ENCODE assay signal across 21 mouse cellular contexts in the genomic region with DNA sequence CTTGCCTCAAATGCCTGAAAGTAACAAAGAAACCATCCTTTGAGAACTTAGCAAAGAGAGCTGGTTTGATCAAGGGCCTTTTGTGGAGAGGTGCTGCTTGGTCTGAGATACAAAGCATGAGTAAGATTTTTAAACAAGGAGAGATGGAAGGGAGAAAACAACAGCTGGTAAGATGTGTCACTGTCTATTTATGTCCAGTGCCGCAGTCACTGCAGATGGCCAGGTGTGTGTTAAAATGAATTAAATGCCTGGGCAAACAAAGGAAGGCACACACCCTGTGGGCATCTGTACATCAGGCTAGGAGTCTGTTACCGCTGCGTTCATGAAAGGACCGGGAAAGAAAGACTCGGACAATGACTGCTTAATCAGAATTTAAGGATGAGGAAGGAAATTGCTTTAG.
"Had no signal": no experiment of that assay in that cellular context is flagged by ENCODE, and none has a peak within 500 bp of the region (broad histone marks: within the 10 kb centered on the region; RNA-seq: fewer than 3 reads in every experiment).

No protein-coding gene starts in this region.

- H3K9me3 ChIP-seq: limb, embryonic 12.5 days; limb, embryonic 15.5 days; megakaryocyte, embryonic 14.5 days; midbrain, embryonic 10.5 days; midbrain, embryonic 13.5 days had no signal

- H3K4me1 ChIP-seq: limb, embryonic 12.5 days; limb, embryonic 15.5 days; megakaryocyte, embryonic 14.5 days; midbrain, embryonic 10.5 days; midbrain, embryonic 13.5 days had no signal

- H3K4me2 ChIP-seq: limb, embryonic 12.5 days; limb, embryonic 15.5 days; liver, embryonic 11.5 days; lung, embryonic 14.5 days; midbrain, embryonic 13.5 days had no signal

- H3K27ac ChIP-seq: limb, embryonic 12.5 days; limb, embryonic 15.5 days; liver, embryonic 14.5 days; midbrain, embryonic 10.5 days; midbrain, embryonic 13.5 days; stomach, postnatal 0 days had no signal

- H3K9ac ChIP-seq: limb, embryonic 12.5 days; limb, embryonic 15.5 days; liver, embryonic 14.5 days; liver, postnatal 0 days; lung, embryonic 14.5 days; midbrain, embryonic 13.5 days had no signal

- H3K36me3 ChIP-seq: limb, embryonic 12.5 days; limb, embryonic 15.5 days; midbrain, embryonic 10.5 days; midbrain, embryonic 13.5 days had no signal

- ATAC-seq: liver, postnatal 0 days; lung, postnatal 0 days; midbrain, embryonic 13.5 days; midbrain, embryonic 16.5 days had no signal

- H3K4me3 ChIP-seq: limb, embryonic 12.5 days; limb, embryonic 15.5 days; megakaryocyte, embryonic 14.5 days; midbrain, embryonic 10.5 days; midbrain, embryonic 13.5 days had no signal

- H3K27me3 ChIP-seq: limb, embryonic 12.5 days; limb, embryonic 15.5 days; megakaryocyte, embryonic 14.5 days; midbrain, embryonic 13.5 days had no signal

- DNase-seq: kidney, adult 9 months; kidney, postnatal 14 days; kidney, postnatal 4 days; left cerebral cortex, postnatal 4 days; liver, postnatal 0 days; lung, embryonic 14.5 days; lung, postnatal 36 days; right cerebral cortex, postnatal 4 days; thymus, adult 2 months; thymus, postnatal 14 days; thymus, postnatal 4 days had no signal
